Mouse (Mus musculus): ENCODE data around the gene Rpp25l.
"Not testable (repeated sequence)": the region's sequence is repeated elsewhere in the genome, so short reads cannot be mapped to it uniquely, and the experiment has no call there.

The Rpp25l gene

DNA sequence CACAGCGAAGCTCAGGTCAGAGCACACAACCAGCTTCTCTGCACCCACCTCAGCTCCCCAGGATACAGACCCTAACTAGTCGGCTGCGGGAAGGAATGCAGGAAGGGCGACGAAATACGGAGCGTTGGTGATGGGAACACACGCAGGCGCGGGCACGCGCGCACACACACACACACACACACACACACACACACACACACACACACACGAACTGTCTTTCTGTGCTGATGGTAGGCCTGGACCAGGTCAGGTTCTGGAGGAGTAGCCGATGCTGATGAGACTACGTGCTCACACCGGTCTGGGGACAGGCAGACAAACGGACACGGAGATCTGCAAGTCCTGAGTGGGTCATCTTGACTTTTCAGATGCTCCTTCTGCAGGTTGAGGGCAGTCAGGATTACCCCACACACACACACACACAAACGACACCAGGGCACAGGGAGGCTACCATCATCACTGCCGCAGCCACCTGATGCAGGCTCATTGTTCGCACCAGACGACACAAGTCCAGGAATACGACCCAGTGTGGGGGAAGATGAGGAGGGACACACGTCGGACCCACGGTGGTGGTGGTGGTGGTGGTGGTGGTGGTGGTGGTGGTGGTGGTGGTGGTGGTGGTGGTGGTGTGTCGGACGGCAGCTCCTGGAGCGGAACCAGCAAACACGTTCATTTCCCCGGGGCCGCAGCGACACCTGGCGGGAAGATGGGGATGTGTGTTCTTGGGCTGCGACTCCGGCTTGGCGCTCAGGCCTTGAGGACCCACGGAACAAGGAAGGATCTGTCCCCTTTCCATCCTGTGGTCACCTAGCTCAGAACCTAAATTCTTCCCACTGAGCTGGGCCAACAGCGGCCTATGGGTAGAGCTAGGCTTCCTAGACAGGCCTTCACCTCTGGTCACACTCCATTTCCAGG is 16.1 kb downstream of the Rpp25l start, which contains the start of gene Cntfr:
TSS of gene Cntfr (minus strand) at position 160 of the 912 bp plus-strand sequence.
- not testable (repeated sequence) for DNase-seq (ENCODE audit: low read depth, low spot score)

GRCm38 (mm10) chr4:41696452-41696851 is 16.9 kb downstream of the Rpp25l start:
- not testable (repeated sequence) for DNase-seq (ENCODE audit: low read depth, low spot score)

- DNase-seq (ENCODE audit: low read depth, low spot score) = not testable (repeated sequence)
These were observed 17.5 kb downstream of the Rpp25l start for GRCm38 (mm10) chr4:41695800-41696199.

DNA sequence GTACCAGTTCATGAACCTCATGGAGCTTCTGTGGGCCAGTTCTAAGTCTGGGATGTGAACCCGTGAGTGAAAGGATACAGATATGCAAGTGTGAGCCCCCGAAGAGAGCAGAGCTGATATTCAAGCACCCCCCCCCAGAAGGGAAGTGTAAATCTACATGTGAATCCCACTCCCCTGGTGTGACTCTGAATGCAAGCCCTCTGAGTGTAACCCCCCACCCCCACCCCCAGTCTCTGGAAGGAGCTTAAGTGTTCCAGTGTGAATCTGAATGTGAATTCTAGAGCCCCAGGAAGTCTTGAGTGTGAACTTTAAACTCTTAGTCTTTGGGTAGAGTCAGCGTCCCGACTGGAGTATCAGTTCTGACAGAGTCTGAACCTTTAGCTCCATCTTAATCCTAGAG is 19.8 kb downstream of the Rpp25l start:
- not testable (repeated sequence) for DNase-seq (ENCODE audit: low read depth, low spot score)

- DNase-seq (ENCODE audit: low read depth, low spot score) = not testable (repeated sequence)
These were observed 23.3 kb downstream of the Rpp25l start for GRCm38 (mm10) chr4:41690014-41690413.

DNA sequence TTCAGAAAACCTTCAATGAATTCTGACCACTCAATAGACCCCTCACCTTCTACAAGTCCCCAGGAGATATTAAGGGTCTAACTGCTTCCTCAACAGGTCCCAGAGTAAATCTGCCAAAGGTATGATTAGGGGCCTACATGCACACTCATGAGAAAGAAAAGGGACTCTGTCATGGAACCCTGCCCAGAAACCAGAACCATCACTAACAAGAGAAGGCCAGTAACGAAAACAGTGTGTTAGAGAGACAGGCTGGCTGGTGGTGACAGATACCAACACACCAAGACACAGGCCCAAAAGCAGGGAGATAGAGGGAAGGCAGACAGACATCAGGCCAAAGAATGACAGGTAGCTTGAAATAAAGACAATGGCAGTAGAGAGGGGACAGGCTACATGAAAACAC is 24.8 kb downstream of the Rpp25l start:
- not testable (repeated sequence) for DNase-seq (ENCODE audit: low read depth, low spot score)

GRCm38 (mm10) chr4:41685882-41686492 is 27.3 kb downstream of the Rpp25l start:
- not testable (repeated sequence) for DNase-seq (ENCODE audit: low read depth, low spot score)

DNA sequence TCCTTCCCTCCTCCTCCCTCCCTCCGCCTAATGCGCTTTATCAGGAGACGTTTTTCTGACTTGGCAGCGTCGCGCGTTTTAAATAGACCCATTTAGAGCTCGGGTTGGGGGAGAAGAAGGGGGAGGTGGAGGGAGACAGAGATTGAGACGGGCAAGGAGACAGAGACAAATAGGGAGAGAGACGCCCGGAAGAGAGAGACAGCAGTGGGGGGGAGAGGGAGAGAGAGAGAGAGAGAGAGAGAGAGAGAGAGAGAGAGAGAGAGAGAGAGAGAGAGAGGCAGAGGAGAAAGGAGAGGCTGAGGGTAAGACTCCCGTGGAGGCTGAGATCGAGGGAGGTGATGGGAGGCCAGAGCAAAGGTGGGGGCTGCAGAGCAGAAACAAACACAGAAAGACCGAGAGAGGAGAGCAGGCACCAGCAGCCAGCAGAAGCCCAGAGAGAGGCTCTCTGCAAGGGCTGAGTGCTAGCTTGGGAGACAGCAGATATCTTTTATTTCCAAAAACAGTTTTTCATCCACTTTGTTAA is 28.3 kb downstream of the Rpp25l start:
- not testable (repeated sequence) for DNase-seq (ENCODE audit: low read depth, low spot score)

- not testable (repeated sequence) for DNase-seq (ENCODE audit: low read depth, low spot score)
These were observed 29.0 kb downstream of the Rpp25l start for GRCm38 (mm10) chr4:41684131-41684930.

GRCm38 (mm10) chr4:41683303-41683702 is 30.0 kb downstream of the Rpp25l start:
- not testable (repeated sequence) for DNase-seq (ENCODE audit: low read depth, low spot score)

- DNase-seq (ENCODE audit: low read depth, low spot score) = no peak
These were observed 30.5 kb downstream of the Rpp25l start for GRCm38 (mm10) chr4:41682789-41683188.

GRCm38 (mm10) chr4:41681947-41682346 is 31.4 kb downstream of the Rpp25l start:
- no peak for DNase-seq (ENCODE audit: low read depth, low spot score)

DNA sequence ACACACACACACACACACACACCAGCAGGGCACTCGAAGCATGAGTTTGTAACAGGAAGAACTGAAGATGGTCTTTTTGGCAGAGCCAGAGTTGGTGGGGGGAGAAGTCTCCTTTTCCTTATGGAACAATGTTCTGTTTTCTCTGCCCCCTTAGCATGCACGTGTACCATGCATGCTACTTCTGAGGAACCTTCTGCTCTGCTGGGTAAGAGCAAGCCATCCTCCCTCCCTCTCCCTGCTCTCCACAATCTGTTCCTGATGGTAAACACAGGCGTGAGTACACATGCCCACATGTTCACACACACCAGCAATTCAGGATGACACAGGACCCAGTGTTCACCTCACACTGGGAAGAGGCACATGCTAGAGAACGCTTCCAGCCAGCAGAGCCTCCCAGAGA is 32.2 kb downstream of the Rpp25l start:
- DNase-seq (ENCODE audit: low read depth, low spot score) = no peak

GRCm38 (mm10) chr4:41679291-41679690 is 34.0 kb downstream of the Rpp25l start:
- DNase-seq (ENCODE audit: low read depth, low spot score) = no peak

- DNase-seq (ENCODE audit: low read depth, low spot score) = no peak
These were observed 34.5 kb downstream of the Rpp25l start for GRCm38 (mm10) chr4:41678863-41679262.

GRCm38 (mm10) chr4:41677006-41677629 is 36.2 kb downstream of the Rpp25l start:
- no peak for DNase-seq (ENCODE audit: low read depth, low spot score)

- no peak for DNase-seq (ENCODE audit: low read depth, low spot score)
These were observed 36.9 kb downstream of the Rpp25l start for GRCm38 (mm10) chr4:41676248-41677005.

DNA sequence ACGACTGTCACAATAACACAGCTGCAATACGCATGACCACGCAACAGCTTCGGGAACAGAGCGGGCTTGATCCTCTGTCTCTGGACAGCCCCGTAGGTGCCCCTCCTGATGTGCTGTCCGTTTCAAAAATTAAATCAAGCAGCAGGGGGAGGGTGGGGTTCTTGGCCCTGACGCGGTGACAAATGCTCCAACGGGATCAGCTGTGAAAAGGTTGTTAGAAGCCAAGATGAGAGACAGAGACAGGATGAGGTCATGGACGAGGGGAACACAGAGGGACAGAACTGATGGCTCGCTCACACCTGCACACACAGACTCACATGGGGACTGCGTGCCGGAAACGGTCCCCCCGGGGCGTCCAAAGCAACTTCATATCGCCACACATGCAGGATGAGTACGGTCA is 40.1 kb downstream of the Rpp25l start:
- DNase-seq (ENCODE audit: low read depth, low spot score) = no peak

DNA sequence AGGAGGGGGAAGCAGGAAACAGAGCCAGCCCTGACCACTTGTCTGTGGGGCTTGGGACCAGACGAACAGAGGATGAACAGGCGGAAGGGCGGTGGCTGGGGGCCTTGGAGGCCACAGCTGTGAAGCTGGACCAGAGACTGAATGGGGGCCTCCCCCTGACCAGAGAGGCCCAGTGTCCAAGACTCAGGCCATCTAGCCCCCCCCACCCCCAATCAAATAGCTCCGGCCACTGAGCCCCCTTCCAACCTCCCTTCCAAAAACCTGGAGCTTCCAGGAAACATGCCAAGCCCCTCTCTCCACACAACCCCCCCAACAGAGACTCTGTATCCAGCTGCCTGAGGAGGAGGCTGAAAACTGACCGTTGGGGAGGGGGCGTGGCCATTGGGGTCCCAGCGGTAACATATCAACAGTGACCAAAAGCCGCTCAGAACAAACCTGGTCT is 40.8 kb downstream of the Rpp25l start:
- no peak for DNase-seq (ENCODE audit: low read depth, low spot score)

DNA sequence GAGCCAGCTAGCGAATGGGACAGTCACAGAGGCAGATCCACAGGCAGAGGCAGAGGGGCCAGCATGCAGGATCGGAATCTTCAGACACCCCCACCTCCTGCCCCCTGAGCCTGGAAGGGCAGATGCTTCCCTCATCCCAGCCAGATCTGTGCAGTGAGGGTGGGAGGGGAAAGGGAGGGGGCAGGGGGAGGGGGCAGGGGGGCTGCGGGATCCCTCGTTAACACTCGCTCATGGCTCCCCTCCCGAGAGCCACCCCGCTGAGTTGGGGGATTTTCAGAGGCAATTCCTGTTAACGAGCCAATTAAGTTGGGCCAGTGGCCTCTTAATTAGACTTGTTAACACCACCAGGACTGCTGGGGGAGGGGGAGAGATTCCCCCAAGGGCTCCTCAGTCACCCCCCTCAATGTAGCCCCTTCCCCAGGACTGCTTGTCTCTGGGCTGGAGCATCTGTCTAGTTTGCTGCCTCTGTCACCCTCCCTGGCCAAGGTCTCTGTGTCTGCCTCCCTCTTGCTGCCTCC is 41.3 kb downstream of the Rpp25l start:
- no peak for DNase-seq (ENCODE audit: low read depth, low spot score)
